Mouse (Mus musculus) erythroblast, embryonic 14.5 days (primary cell): ENCODE results near the gene Rsrc1. TPM values are rescaled to one million over a fixed set of nuclear protein-coding genes. Genes with fewer than 3 reads are reported as not detected.
A peak's percentile ranks its signal among the peaks of the same experiment; 100 is the strongest.

ENCODE experiments used
- H3K27me3 ChIP-seq: 2 replicates; pipeline ENCODE4 v1.6.1; 2012; ENCODE audit warnings: inconsistent platforms; ENCODE audit not compliant: control insufficient read depth
- H3K36me3 ChIP-seq: 2 replicates; pipeline ENCODE4 v1.6.1; 2012; ENCODE audit warnings: mild to moderate bottlenecking, inconsistent platforms; ENCODE audit not compliant: control insufficient read depth
- H3K4me1 ChIP-seq: 2 replicates; pipeline ENCODE4 v1.6.1; 2012; ENCODE audit warnings: inconsistent platforms; ENCODE audit not compliant: control insufficient read depth
- H3K4me3 ChIP-seq: replicated peaks from 2 replicates; pipeline ENCODE3; 2012; ENCODE audit warnings: moderate library complexity, mild to moderate bottlenecking, inconsistent platforms
- H3K9me3 ChIP-seq: 2 replicates; pipeline ENCODE4 v1.6.1; 2012; ENCODE audit warnings: low read length, inconsistent platforms, mixed read lengths; ENCODE audit not compliant: control insufficient read depth
- GATA1 ChIP-seq: IDR thresholded peaks from 2 replicates; pipeline ENCODE4 v1.6.1; 2012; ENCODE audit warnings: low read length, inconsistent platforms, mixed read lengths
- TAL1 ChIP-seq: IDR thresholded peaks from 3 replicates; pipeline ENCODE4 v1.6.1; 2012; ENCODE audit warnings: low read length, inconsistent platforms, mixed read lengths
- polyA plus RNA-seq: library from polyadenylated mRNA; stranded (reverse); fragments of >175 nt; gene quantifications from 2 replicates; pipeline ENCODE4 v1.2.3, GENCODE M21; 2012

Gene Rsrc1
- polyA plus RNA-seq, 1 experiment: 0.43 TPM

DNA sequence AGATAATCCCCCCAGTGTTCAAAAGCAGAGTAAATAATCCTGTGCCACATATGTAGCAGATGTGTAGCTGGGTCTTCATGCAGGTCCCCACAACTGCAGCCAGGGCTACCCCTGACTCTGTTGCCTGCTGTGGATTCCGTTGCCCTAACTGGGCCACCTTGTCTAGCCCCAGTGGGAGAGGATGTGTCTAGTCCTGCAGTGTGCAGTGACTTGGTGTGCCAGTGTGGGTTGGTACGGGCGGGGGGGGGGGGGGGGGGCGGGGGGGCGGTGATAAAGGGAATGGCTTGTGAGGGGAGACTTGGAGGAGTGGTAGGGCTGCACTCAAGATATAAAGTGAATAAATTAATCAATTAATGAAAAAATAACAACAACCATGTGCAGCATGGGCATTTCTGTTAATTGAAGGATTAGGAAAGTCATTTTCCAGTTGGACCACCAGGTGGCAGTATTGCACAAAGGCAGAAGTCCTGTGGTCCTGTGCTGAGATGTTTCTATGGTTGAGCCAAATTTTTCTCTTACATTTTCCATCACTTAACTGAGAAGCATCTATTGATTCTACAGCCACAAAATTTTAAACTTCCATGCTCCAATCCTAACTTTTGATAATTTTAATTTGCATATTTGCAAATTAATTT is 371.1 kb downstream of the Rsrc1 start:
- Histone ChIP-seq H3K27me3 (no peaks in the 10 kb centered on the region), H3K36me3 (no peaks in the 10 kb centered on the region; the same call in 1 of the 2 replicates), H3K9me3 (no peaks in the 10 kb centered on the region), H3K4me3 (no peak overlapping the region), H3K4me1 (no peaks in the 10 kb centered on the region)
- TF ChIP-seq GATA1: no peak
- TF ChIP-seq TAL1: no peak

DNA sequence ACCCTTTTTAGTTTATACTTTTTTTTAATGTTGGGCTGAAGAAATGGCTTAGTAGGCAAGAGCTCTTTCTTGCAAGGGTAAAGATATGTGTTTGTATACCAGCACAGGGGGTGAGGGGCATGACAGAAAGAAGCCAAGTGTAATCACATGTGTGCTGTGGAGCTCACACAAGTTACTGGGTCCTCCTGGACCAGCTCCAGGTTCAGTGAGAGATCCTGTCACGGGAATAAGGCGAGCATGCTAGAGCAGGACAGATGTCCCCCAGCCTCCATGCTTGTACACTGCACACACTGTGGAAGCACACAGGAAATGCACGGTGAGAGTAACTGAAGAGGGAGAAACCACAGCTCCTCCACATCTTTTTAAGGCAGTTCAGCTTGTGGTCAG is 371.6 kb downstream of the Rsrc1 start:
- no peaks in the 10 kb centered on the region for H3K27me3 ChIP-seq
- H3K4me1 ChIP-seq: no peaks in the 10 kb centered on the region
- no peak for TF ChIP-seq TAL1
- TF ChIP-seq GATA1: no peak
- H3K36me3 ChIP-seq: no peaks in the 10 kb centered on the region; the same call in 1 of the 2 replicates
- H3K4me3 ChIP-seq: no peak overlapping the region
- no peaks in the 10 kb centered on the region for H3K9me3 ChIP-seq

DNA sequence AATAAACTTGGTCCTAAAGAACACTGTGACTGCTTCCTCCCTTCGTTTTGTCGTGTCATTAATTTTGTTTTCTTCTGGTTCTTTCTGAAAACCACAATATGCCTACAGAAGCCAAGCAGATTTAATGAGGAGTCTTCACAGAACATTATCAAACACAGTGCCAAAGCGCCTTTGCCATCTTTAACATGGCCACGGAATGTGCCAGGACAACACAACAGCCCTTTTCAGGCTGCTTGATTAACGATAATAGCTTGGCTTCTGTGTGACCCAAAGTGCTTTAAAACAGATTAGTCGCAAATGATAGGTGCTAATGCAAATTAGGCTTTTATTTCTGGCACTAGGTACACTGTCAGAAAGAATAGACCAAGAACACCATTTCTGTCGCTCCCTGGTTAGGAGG is 377.2 kb downstream of the Rsrc1 start:
- no peak overlapping the region for H3K4me3 ChIP-seq
- no peak for TF ChIP-seq TAL1
- no peak for TF ChIP-seq GATA1
- H3K36me3 ChIP-seq: no peaks in the 10 kb centered on the region; the same call in 1 of the 2 replicates
- no peaks in the 10 kb centered on the region for H3K27me3 ChIP-seq
- H3K4me1 ChIP-seq: no peaks in the 10 kb centered on the region
- H3K9me3 ChIP-seq: no peaks in the 10 kb centered on the region

DNA sequence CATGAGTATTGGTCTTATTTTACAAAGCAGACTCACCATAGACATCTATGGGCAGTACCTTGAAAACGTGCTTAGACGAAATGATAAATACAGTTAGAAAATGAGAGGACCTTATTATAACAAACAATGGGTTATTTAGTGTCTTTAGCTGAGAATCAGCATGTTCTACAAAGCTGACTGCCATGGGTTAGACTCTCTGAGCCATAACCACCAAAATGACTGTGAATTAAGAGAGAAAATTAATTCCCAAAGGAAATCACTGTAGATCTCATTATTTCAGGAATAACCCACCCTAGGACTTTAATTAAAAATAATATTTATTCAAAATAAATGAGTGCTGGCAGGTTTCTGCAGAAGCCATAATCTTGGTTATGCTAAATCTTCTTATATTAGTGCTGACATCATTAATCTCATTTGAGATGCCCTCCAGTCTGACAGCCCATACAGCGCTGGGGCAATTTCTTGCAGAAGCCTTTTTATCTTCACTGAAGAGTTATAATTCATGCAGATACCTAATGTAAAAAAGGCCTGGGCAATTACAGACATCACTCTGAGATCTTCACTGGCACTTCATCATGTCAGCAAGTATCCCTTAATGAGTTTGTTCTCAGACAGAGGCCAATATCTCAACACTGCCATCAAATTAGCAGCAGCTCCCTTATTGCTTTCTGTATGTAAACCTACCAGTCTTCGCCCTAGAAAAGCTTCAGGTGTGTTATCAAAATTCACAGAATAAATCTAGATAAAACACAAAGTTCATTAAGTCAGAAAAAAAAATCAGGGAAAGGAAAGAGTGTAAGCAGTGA is 385.1 kb downstream of the Rsrc1 start:
- no peak for TF ChIP-seq TAL1
- no peak for TF ChIP-seq GATA1
- no peaks in the 10 kb centered on the region for H3K9me3 ChIP-seq
- H3K27me3 ChIP-seq: peaks cover 5% of the 10 kb centered on the region; the same call in 1 of the 2 replicates
- H3K4me1 ChIP-seq: no peaks in the 10 kb centered on the region
- no peaks in the 10 kb centered on the region for H3K36me3 ChIP-seq
- H3K4me3 ChIP-seq: no peak overlapping the region

DNA sequence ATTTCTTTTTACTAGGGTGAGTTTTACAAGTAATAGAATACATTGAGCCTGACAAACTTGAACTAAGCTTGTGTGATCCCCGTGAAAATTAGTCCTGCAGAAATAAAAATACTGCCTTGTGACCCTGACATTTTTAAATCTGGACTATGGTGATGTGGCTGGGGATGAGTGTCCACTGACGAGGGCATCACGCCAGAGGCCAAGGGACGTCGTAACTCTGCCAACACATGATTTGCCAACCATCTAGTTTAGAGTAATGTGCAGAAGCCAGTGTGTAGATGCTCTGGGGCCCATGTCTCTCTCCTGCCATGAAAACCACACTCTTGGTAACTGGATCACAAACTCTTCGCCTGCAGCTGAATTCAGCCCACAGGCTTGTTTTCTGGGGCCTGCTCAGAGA is 386.3 kb downstream of the Rsrc1 start:
- no peaks in the 10 kb centered on the region for H3K36me3 ChIP-seq
- TF ChIP-seq TAL1 (no peak), GATA1 (no peak)
- H3K4me1 ChIP-seq: no peaks in the 10 kb centered on the region
- H3K4me3 ChIP-seq: no peak overlapping the region
- no peaks in the 10 kb centered on the region for H3K9me3 ChIP-seq
- H3K27me3 ChIP-seq: peaks cover 10% of the 10 kb centered on the region

DNA sequence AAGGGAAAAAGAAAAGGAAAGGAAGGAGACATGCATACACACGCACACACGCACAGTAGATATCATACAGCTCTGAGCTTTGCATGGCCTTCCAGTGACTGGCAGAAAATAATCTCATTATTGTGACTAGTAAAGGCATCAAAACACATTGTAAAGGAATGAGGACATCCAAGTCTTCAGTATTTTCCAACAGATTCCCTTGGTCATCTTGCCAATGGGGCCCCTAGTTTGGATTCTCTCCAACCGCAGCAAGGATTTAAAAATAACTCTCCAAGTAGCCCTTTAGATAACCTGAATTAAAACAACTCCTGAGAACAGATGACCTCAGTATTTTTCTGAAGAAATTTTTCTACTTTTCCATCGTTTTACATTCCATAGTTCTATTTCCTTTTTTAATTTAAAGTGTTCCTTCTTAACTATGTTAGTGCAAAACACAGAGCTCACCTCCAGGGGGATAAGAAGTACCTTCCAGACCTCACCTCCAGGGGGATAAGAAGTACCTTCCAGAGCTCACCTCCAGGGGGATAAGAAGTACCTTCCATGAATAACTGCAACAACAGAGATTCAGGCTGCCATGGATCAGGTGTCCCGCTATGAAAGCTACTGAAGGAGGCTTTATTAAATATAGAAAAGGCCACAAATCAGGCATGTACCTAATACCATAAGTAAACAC is 388.4 kb downstream of the Rsrc1 start:
- H3K4me3 ChIP-seq: no peak overlapping the region
- no peak for TF ChIP-seq TAL1
- no peak for TF ChIP-seq GATA1
- no peaks in the 10 kb centered on the region; the same call in 1 of the 2 replicates for H3K9me3 ChIP-seq
- H3K36me3 ChIP-seq: no peaks in the 10 kb centered on the region
- peaks cover 10% of the 10 kb centered on the region for H3K4me1 ChIP-seq
- H3K27me3 ChIP-seq: peaks cover 30% of the 10 kb centered on the region

DNA sequence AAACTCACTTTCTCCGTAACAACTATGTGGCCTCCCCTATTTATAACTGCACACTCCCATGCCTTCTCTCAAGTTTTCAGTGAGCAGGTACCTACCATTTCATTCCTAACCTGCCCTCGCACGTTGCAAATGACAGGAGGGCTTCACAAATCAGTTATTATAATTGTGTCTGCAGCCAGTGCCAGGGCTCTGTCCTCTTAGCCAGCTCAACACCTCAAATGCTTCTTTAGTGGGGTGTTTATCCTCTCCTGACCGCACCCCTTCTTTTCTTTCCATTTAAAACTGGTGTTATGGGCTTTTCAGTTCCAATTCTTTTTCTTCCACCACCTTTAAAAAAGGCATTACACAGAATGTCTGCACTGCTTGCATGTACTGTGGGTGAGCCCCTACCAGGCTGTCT is 391.0 kb downstream of the Rsrc1 start:
- H3K4me1 ChIP-seq: peaks cover 10% of the 10 kb centered on the region
- no peaks in the 10 kb centered on the region; the same call in 1 of the 2 replicates for H3K9me3 ChIP-seq
- TF ChIP-seq GATA1 (no peak), TAL1 (no peak)

DNA sequence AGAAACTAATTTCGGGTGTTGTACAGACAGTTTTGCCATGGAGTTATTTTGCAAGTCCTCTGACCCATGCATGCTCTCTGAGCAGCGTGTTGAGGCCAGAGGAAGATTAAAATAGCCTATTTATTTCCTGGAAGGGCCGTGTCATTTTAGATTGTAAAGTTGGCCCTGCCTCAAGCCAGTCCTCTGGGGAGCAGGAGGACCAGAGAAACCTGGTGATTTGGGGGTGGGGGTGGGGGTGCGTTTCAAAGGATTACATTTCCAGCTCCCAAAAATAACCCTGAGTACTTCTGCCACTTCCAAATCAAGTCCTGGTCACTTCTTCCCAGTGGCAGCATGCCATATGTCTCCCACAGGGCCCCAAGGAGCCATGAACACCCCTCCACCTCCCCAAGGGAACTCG is 391.6 kb downstream of the Rsrc1 start:
- Histone ChIP-seq H3K4me1 (peaks cover 10% of the 10 kb centered on the region), H3K27me3 (peaks cover 45% of the 10 kb centered on the region), H3K36me3 (no peaks in the 10 kb centered on the region), H3K9me3 (no peaks in the 10 kb centered on the region; the same call in 1 of the 2 replicates), H3K4me3 (no peak overlapping the region)
- TF ChIP-seq TAL1 (no peak), GATA1 (no peak)

More for the DNA sequence above, 391.0 kb downstream of the Rsrc1 start:
- Histone ChIP-seq H3K36me3 (no peaks in the 10 kb centered on the region), H3K27me3 (peaks cover 45% of the 10 kb centered on the region), H3K4me3 (no peak overlapping the region)

DNA sequence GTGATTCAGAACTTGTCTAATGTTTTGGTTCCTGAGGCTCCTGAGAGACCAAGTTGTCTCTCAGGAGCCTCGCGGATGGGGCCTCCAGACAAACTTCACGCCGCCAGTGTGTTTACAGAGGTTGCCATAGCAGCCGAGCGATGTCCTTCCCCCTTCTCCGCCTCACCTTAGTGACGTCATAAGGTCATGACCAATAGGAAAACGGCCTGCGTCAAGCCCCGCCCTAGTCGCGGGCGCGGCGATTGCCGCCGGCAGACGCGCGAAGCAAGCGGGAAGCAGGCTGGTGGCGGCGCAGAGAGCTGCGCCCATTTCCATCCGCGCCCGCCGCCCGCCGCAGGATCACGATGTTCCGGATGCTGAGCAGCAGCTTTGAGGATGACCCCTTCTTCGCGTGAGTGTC is 392.7 kb downstream of the Rsrc1 start, which contains the start of gene Mlf1:
Mlf1 (plus strand) TSS at position 226 of the 400 bp plus-strand sequence.
- TF ChIP-seq GATA1 (no peak), TAL1 (no peak)
- no peaks in the 10 kb centered on the region; the same call in 1 of the 2 replicates for H3K9me3 ChIP-seq
- H3K4me1 ChIP-seq: peaks cover 10% of the 10 kb centered on the region
- no peaks in the 10 kb centered on the region for H3K36me3 ChIP-seq
- H3K4me3 ChIP-seq: peak within 1 kb of the TSS; percentile 56
- H3K27me3 ChIP-seq: peaks cover 45% of the 10 kb centered on the region
